Mouse (Mus musculus) testis, postnatal 10 days (tissue): Measurements from ENCODE around the gene Prkcd.
"Not testable (repeated sequence)": the region's sequence is repeated elsewhere in the genome, so short reads cannot be mapped to it uniquely, and the experiment has no call there.

Experiments
- DNase-seq: peaks from one replicate; pipeline ENCODE4 v3.0.0; 2021; ENCODE audit warnings: low spot score

Gene Prkcd

GRCm38 (mm10) chr14:30608176-30608575, 17.8 kb downstream of the Prkcd start:
- no peak for DNase-seq

- DNase-seq, result no peak
Observed at GRCm38 (mm10) chr14:30607696-30608095, 18.3 kb downstream of the Prkcd start.

GRCm38 (mm10) chr14:30606817-30607216, 19.2 kb downstream of the Prkcd start:
- no peak for DNase-seq

GRCm38 (mm10) chr14:30597142-30597541, 28.9 kb downstream of the Prkcd start:
- no peak for DNase-seq

- DNase-seq, result no peak
Observed at GRCm38 (mm10) chr14:30596407-30596806, 29.6 kb downstream of the Prkcd start.

- DNase-seq, result no peak
Observed at GRCm38 (mm10) chr14:30595576-30596313, 30.3 kb downstream of the Prkcd start.

GRCm38 (mm10) chr14:30594092-30594695, 31.8 kb downstream of the Prkcd start:
- no peak for DNase-seq

- peak; percentile 73 for DNase-seq
Observed at GRCm38 (mm10) chr14:30593279-30594091, 32.5 kb downstream of the Prkcd start.

GRCm38 (mm10) chr14:30591417-30591816, 34.6 kb downstream of the Prkcd start:
- DNase-seq, result peak; percentile 93

GRCm38 (mm10) chr14:30590918-30591317, 35.1 kb downstream of the Prkcd start:
- no peak for DNase-seq

- no peak for DNase-seq
Observed at GRCm38 (mm10) chr14:30590041-30590645, 35.9 kb downstream of the Prkcd start.

GRCm38 (mm10) chr14:30586780-30587461, 39.1 kb downstream of the Prkcd start:
- DNase-seq, result no peak

- DNase-seq, result no peak
Observed at GRCm38 (mm10) chr14:30585323-30585722, 40.7 kb downstream of the Prkcd start.

- no peak for DNase-seq
Observed at GRCm38 (mm10) chr14:30584497-30585251, 41.3 kb downstream of the Prkcd start.

- DNase-seq, result no peak
Observed at GRCm38 (mm10) chr14:30584077-30584476, 41.9 kb downstream of the Prkcd start.

- no peak for DNase-seq
Observed at GRCm38 (mm10) chr14:30581238-30581637, 44.8 kb downstream of the Prkcd start.

GRCm38 (mm10) chr14:30579882-30580281, 46.1 kb downstream of the Prkcd start:
- no peak for DNase-seq

- no peak for DNase-seq
Observed at GRCm38 (mm10) chr14:30579180-30579579, 46.8 kb downstream of the Prkcd start.

GRCm38 (mm10) chr14:30577303-30578062, 48.5 kb downstream of the Prkcd start:
- DNase-seq, result not testable (repeated sequence)

- DNase-seq, result no peak
Observed at GRCm38 (mm10) chr14:30576260-30576659, 49.8 kb downstream of the Prkcd start.
